Mouse (Mus musculus): ENCODE results near the gene Lcn3. TPM values are rescaled to one million over a fixed set of nuclear protein-coding genes. Genes with fewer than 3 reads are reported as not detected.

The Lcn3 gene
- not detected in 4 replicates for total RNA-seq (2023; ENCODE audit: inconsistent age)

GRCm38 (mm10) chr2:25765269-25765668, at the start of gene Lcn3:
Gene Lcn3 (plus strand): TSS chr2:25765569.

DNA sequence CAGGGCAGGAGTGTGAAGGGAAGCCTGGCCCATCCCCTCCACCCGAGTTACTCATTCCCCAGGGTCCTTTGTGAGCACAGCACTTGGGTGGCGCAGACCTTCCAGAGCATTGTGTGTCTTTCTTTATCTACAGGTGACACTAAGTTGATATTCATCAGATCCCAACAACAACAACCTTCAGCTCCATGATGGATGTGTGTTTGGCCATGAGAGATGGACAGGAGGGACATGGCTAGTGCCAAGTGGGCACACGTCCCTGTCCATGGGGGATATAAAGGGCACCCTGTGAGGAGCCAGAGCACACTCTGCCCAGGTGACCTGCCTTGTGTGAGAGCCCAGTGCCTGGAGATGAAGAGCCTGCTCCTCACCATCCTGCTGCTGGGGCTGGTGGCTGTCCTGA, 28.7 kb upstream of the Lcn3 start, which contains the start of gene Obp2b:
Obp2b (plus strand) TSS at position 301 of the 400 bp plus-strand sequence.

GRCm38 (mm10) chr2:25776717-25777116, 11.3 kb downstream of the Lcn3 start, which contains the start of gene Lcn11:
Gene Lcn11 (plus strand): TSS chr2:25777017.

DNA sequence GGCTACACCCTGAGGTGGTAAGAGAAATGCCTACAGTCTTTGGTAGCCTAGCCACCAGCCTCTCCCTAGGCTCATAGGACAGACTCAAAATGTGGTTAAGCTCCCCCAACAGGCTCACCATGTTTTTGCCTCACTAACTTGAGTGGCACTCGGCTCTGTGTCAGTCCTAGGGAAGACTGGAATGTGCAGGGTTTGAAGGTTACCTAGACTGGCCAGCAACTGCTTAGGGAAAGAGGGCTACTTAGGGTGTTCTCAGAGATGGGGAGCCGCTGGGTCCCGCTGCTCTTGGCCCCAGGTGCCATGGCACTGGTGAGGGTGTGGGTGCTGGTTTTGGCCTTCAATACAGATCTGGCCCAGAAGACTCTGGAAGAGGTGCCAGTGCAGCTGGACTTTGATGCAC, 16.6 kb downstream of the Lcn3 start, which contains the start of gene Gm13539:
Gm13539 (plus strand) TSS at position 301 of the 400 bp plus-strand sequence.

DNA sequence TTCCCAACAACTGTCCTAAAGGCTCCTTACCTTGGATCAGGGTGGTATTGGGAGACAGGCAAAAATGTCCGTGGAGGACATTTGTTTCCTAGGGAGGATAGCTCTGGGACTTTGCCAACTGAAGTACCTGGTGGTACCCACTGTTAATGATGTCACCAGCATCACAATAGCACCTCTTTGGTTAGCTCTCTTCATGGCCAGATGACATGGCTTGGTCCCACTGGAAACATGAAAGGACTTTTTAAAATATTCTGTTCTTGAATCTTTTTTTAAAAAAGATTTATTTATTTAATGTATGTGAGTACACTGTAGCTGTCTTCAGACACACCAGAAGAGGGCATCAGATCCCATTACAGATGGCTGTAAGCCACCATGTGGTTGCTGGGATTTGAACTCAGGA, 50.4 kb downstream of the Lcn3 start, which contains the start of gene Glt6d1:
Glt6d1 (minus strand) TSS at position 101 of the 400 bp plus-strand sequence.

Other genes starting within 250 kb of the Lcn3 start
- gene Traf2, start 218.6 kb upstream of the Lcn3 start, total RNA-seq (2023; ENCODE audit: inconsistent age) = 48.8 to 61.5 TPM (median 56.4 TPM) in 4 replicates
- gene Edf1, start 207.7 kb upstream of the Lcn3 start, total RNA-seq (2023; ENCODE audit: inconsistent age) = 111 to 137 TPM (median 123 TPM) in 4 replicates
- gene Mamdc4, start 190.7 kb upstream of the Lcn3 start, total RNA-seq (2023; ENCODE audit: inconsistent age) = 1.8 to 3.7 TPM (median 2.4 TPM) in 4 replicates
- 15.5 to 23.8 TPM (median 21.3 TPM) in 4 replicates for gene Phpt1, start 190.3 kb upstream of the Lcn3 start, total RNA-seq (2023; ENCODE audit: inconsistent age)
- gene Ajm1, start 183.8 kb upstream of the Lcn3 start, total RNA-seq (2023; ENCODE audit: inconsistent age) = 0.15 to 0.42 TPM (median 0.19 TPM) in 4 replicates
- gene Rabl6, start 157.0 kb upstream of the Lcn3 start, total RNA-seq (2023; ENCODE audit: inconsistent age) = 84.7 to 117 TPM (median 104 TPM) in 4 replicates
- not detected in 4 replicates for gene Ccdc183, start 147.9 kb upstream of the Lcn3 start, total RNA-seq (2023; ENCODE audit: inconsistent age)
- gene Tmem141, start 143.6 kb upstream of the Lcn3 start, total RNA-seq (2023; ENCODE audit: inconsistent age) = 0.99 to 2.1 TPM (median 1.3 TPM) in 3 of 4 replicates, not detected in the other
- 4.0 to 8.2 TPM (median 6.6 TPM) in 4 replicates for gene Fcna, start 137.5 kb upstream of the Lcn3 start, total RNA-seq (2023; ENCODE audit: inconsistent age)
- gene Lcn8, start 112.4 kb upstream of the Lcn3 start, total RNA-seq (2023; ENCODE audit: inconsistent age) = not detected in 4 replicates
- gene Lcn5, start 107.6 kb upstream of the Lcn3 start, total RNA-seq (2023; ENCODE audit: inconsistent age) = not detected in 4 replicates
- gene Lcn6, start 88.8 kb upstream of the Lcn3 start, total RNA-seq (2023; ENCODE audit: inconsistent age) = not detected in 4 replicates
- gene Lcn10, start 82.8 kb upstream of the Lcn3 start, total RNA-seq (2023; ENCODE audit: inconsistent age) = not detected in 4 replicates
- not detected in 4 replicates for gene Obp2a, start 65.5 kb upstream of the Lcn3 start, total RNA-seq (2023; ENCODE audit: inconsistent age)
- 28.3 to 34.8 TPM (median 29.7 TPM) in 4 replicates for gene Bmyc, start 58.8 kb upstream of the Lcn3 start, total RNA-seq (2023; ENCODE audit: inconsistent age)
- gene Obp2b, start 28.6 kb upstream of the Lcn3 start, total RNA-seq (2023; ENCODE audit: inconsistent age) = not detected in 4 replicates
- not detected in 4 replicates for gene Lcn11, start 11.4 kb downstream of the Lcn3 start, total RNA-seq (2023; ENCODE audit: inconsistent age)
- gene Gm13539, start 16.7 kb downstream of the Lcn3 start, total RNA-seq (2023; ENCODE audit: inconsistent age) = not detected in 4 replicates
- not detected in 4 replicates for gene Glt6d1, start 50.3 kb downstream of the Lcn3 start, total RNA-seq (2023; ENCODE audit: inconsistent age)
- gene Lcn9, start 57.6 kb downstream of the Lcn3 start, total RNA-seq (2023; ENCODE audit: inconsistent age) = not detected in 4 replicates
- gene Sohlh1, start 81.7 kb downstream of the Lcn3 start, total RNA-seq (2023; ENCODE audit: inconsistent age) = not detected in 4 replicates
- not detected in 4 replicates for gene Kcnt1, start 98.2 kb downstream of the Lcn3 start, total RNA-seq (2023; ENCODE audit: inconsistent age)
- gene Camsap1, start 217.7 kb downstream of the Lcn3 start, total RNA-seq (2023; ENCODE audit: inconsistent age) = 33.8 to 58.3 TPM (median 44.4 TPM) in 4 replicates

All from B cell, adult (primary cell).